Mouse (Mus musculus): ENCODE results near the gene Gmds.

Gmds gene

GRCm38 (mm10) chr13:31792480-31793132 lies 545.9 kb downstream of the Gmds start:
- peak; percentile 80 for DNase-seq (ENCODE audit: extremely low spot score)

GRCm38 (mm10) chr13:31784757-31785156 lies 553.8 kb downstream of the Gmds start:
- no peak for DNase-seq (ENCODE audit: extremely low spot score)

GRCm38 (mm10) chr13:31782063-31782462 lies 556.5 kb downstream of the Gmds start:
- DNase-seq (ENCODE audit: extremely low spot score): no peak

DNA sequence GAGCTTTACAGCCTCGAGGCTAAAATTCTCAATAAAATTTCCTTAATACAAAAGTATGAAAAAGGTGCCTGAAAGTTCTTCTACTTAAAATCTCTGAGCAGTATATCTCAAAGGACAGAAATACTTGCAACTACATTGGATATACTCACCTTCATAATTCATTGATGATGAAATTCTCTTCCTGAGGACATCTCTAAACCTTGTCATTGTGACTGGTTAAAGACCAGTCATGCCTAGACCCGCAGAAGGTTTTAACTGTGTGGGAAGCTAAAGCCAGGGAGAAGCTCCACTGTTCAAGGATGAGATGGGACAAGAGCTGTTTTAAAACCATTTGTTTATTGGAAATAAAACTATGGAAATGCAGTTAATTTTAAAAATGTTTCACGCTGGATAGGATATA lies 558.2 kb downstream of the Gmds start:
- DNase-seq (ENCODE audit: extremely low spot score): no peak

GRCm38 (mm10) chr13:31779281-31779981 lies 559.1 kb downstream of the Gmds start:
- DNase-seq (ENCODE audit: extremely low spot score): no peak

GRCm38 (mm10) chr13:31775762-31776161 lies 562.8 kb downstream of the Gmds start:
- DNase-seq (ENCODE audit: extremely low spot score): no peak

GRCm38 (mm10) chr13:31772882-31773281 lies 565.7 kb downstream of the Gmds start:
- DNase-seq (ENCODE audit: extremely low spot score): no peak

Data from embryo, embryonic 9.5 days (tissue).